Mouse (Mus musculus) G1E (cell line): ENCODE data around the gene Paox.

Source experiments
- CTCF ChIP-seq: IDR thresholded peaks from 2 replicates; pipeline ENCODE4 v1.5.1; 2012; ENCODE audit warnings: low read depth, low read length, inconsistent platforms, mixed read lengths
- GATA1 ChIP-seq: IDR thresholded peaks from 2 replicates; pipeline ENCODE4 v1.6.1; 2012; ENCODE audit warnings: borderline replicate concordance, low read length, inconsistent platforms, mixed read lengths
- POLR2AphosphoS5 ChIP-seq: IDR thresholded peaks from 2 replicates; pipeline ENCODE4 v1.6.1; 2012; ENCODE audit warnings: low read depth, low read length, inconsistent platforms; ENCODE audit not compliant: insufficient replicate concordance
- TAL1 ChIP-seq: conservative IDR thresholded peaks from 2 replicates; pipeline ENCODE4 v1.6.1; 2012; ENCODE audit warnings: low read depth, low read length, inconsistent platforms, mixed read lengths

- TF ChIP-seq CTCF (no peak), POLR2AphosphoS5 (no peak), GATA1 (no peak), TAL1 (no peak)
Measured at GRCm38 (mm10) chr7:140124382-140124781, 8.8 kb downstream of the Paox start.
